Mouse (Mus musculus) G1E (cell line): ENCODE results near the gene Vps53.

ENCODE experiments used
- CTCF ChIP-seq: IDR thresholded peaks from 2 replicates; pipeline ENCODE4 v1.5.1; 2012; ENCODE audit warnings: low read depth, low read length, inconsistent platforms, mixed read lengths
- GATA1 ChIP-seq: IDR thresholded peaks from 2 replicates; pipeline ENCODE4 v1.6.1; 2012; ENCODE audit warnings: borderline replicate concordance, low read length, inconsistent platforms, mixed read lengths
- GATA2 ChIP-seq: IDR thresholded peaks from 2 replicates; pipeline ENCODE4 v1.6.1; 2012; ENCODE audit warnings: low read depth, low read length, inconsistent platforms, borderline replicate concordance
- TAL1 ChIP-seq: conservative IDR thresholded peaks from 2 replicates; pipeline ENCODE4 v1.6.1; 2012; ENCODE audit warnings: low read depth, low read length, inconsistent platforms, mixed read lengths

DNA sequence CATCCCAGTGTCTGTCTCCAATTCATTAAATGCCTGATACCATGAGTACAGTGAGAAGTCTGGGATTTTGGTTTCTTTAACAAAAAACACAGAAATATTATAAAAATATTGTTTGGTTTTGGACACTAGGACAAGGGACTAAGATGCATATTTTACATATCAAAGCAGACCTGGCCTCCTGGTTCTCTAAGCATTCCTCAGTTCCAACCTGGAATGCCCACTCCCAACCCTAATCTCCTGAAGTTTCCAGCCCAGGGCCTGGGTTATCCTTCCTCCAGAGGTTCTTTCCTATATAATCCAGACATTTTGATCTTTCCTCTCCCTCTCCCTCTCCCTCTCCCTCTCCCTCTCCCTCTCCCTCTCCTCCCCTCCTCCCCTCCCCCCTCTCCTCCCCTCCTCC lies 45.6 kb upstream of the Vps53 start:
- no peak for TF ChIP-seq TAL1
- TF ChIP-seq CTCF = no peak
- no peak for TF ChIP-seq GATA2
- no peak for TF ChIP-seq GATA1
